Mouse (Mus musculus): ENCODE results near the gene Stard7. TPM values are rescaled to one million over a fixed set of nuclear protein-coding genes. Genes with fewer than 3 reads are reported as not detected.

Gene Stard7
- polyA plus RNA-seq, 1 experiment from 2014 or later: 94.5 TPM

DNA sequence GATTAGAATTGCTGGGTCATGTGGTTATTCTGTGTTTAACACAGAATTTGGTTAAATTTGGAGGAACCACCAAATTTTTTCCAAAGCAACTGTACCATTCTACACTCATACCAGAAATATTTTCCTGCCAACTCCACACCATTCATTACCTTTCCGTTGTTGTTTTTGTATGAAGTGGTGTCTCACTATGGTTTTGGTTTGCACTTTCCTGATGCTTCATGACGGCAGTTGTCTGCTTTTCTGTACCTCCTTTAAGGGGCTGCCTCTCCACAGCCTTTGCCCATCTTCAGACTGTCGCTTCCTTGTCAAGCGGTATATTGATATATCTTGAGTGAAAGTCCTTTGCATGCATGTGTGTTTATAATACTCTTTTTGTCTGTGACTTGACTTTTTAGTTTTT is 42.8 kb downstream of the Stard7 start:
- ATAC-seq: no peak
- no peak overlapping the region for H3K27ac ChIP-seq (ENCODE audit: low read length)
- no peak overlapping the region for H3K4me2 ChIP-seq (ENCODE audit: low read length)
- H3K36me3 ChIP-seq (ENCODE audit: control insufficient read depth, insufficient read depth, low read length): no peaks in the 10 kb centered on the region
- WGBS: 97% methylated on average over 4 of the region's 4 CpGs
- H3K9me3 ChIP-seq (replicated peaks; ENCODE audit: control insufficient read depth, low read length, poor library complexity, severe bottlenecking): no peaks in the 10 kb centered on the region
- H3K27me3 ChIP-seq (ENCODE audit: control insufficient read depth, insufficient read depth, low read depth, low read length): no peaks in the 10 kb centered on the region
- H3K4me1 ChIP-seq (ENCODE audit: control insufficient read depth, insufficient read depth, low read length): no peaks in the 10 kb centered on the region
- H3K9ac ChIP-seq (ENCODE audit: low read depth, low read length): no peak overlapping the region
- H3K4me3 ChIP-seq (ENCODE audit: low read depth, low read length): no peak overlapping the region

- 37% methylated on average over 4 of the region's 4 CpGs for WGBS
- Histone ChIP-seq H3K4me3 (ENCODE audit: low read depth, low read length) (no peak overlapping the region), H3K4me1 (ENCODE audit: control insufficient read depth, insufficient read depth, low read length) (no peaks in the 10 kb centered on the region), H3K9me3 (replicated peaks; ENCODE audit: control insufficient read depth, low read length, poor library complexity, severe bottlenecking) (no peaks in the 10 kb centered on the region), H3K4me2 (ENCODE audit: low read length) (no peak overlapping the region), H3K36me3 (ENCODE audit: control insufficient read depth, insufficient read depth, low read length) (no peaks in the 10 kb centered on the region), H3K27ac (ENCODE audit: low read length) (no peak overlapping the region), H3K9ac (ENCODE audit: low read depth, low read length) (no peak overlapping the region), H3K27me3 (ENCODE audit: control insufficient read depth, insufficient read depth, low read depth, low read length) (no peaks in the 10 kb centered on the region)
- ATAC-seq: no peak
Observed at GRCm38 (mm10) chr2:127313878-127314277, 43.9 kb downstream of the Stard7 start.

GRCm38 (mm10) chr2:127314467-127315154 is 44.6 kb downstream of the Stard7 start:
- WGBS: 79% methylated on average over 6 of the region's 6 CpGs
- no peaks in the 10 kb centered on the region for H3K4me1 ChIP-seq (ENCODE audit: control insufficient read depth, insufficient read depth, low read length)
- no peaks in the 10 kb centered on the region for H3K36me3 ChIP-seq (ENCODE audit: control insufficient read depth, insufficient read depth, low read length)
- H3K27ac ChIP-seq (ENCODE audit: low read length): no peak overlapping the region
- H3K4me3 ChIP-seq (ENCODE audit: low read depth, low read length): no peak overlapping the region
- ATAC-seq: no peak
- no peaks in the 10 kb centered on the region for H3K27me3 ChIP-seq (ENCODE audit: control insufficient read depth, insufficient read depth, low read depth, low read length)
- no peak overlapping the region for H3K9ac ChIP-seq (ENCODE audit: low read depth, low read length)
- H3K4me2 ChIP-seq (ENCODE audit: low read length): no peak overlapping the region
- H3K9me3 ChIP-seq (replicated peaks; ENCODE audit: control insufficient read depth, low read length, poor library complexity, severe bottlenecking): no peaks in the 10 kb centered on the region

GRCm38 (mm10) chr2:127315155-127315470 is 45.1 kb downstream of the Stard7 start:
- Histone ChIP-seq H3K4me3 (ENCODE audit: low read depth, low read length) (no peak overlapping the region), H3K4me2 (ENCODE audit: low read length) (no peak overlapping the region), H3K27me3 (ENCODE audit: control insufficient read depth, insufficient read depth, low read depth, low read length) (no peaks in the 10 kb centered on the region), H3K9ac (ENCODE audit: low read depth, low read length) (no peak overlapping the region), H3K4me1 (ENCODE audit: control insufficient read depth, insufficient read depth, low read length) (no peaks in the 10 kb centered on the region), H3K9me3 (replicated peaks; ENCODE audit: control insufficient read depth, low read length, poor library complexity, severe bottlenecking) (no peaks in the 10 kb centered on the region), H3K27ac (ENCODE audit: low read length) (no peak overlapping the region), H3K36me3 (ENCODE audit: control insufficient read depth, insufficient read depth, low read length) (no peaks in the 10 kb centered on the region)
- WGBS: 90% methylated on average over 1 of the region's 1 CpGs
- ATAC-seq: no peak

DNA sequence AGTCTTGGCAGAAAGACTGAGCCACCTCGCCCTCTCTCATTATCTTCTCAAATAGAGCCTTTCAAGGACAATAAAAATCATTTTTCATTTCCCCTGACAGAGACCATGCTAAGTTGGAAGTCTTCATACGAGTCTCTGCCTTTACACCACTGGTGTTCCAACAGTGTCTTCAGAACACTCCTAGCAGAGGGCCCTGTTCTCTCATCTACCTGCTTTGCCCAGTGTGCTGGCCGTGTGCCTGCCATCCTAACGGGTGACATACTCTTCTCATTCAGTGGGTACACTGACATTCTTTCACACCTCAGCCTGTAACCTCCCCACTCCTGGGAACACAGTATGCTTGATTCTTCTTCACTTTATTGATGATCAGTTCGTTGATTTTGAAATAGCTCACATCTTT is 46.4 kb downstream of the Stard7 start:
- 79% methylated on average over 5 of the region's 5 CpGs for WGBS
- Histone ChIP-seq H3K27me3 (ENCODE audit: control insufficient read depth, insufficient read depth, low read depth, low read length) (no peaks in the 10 kb centered on the region), H3K4me1 (ENCODE audit: control insufficient read depth, insufficient read depth, low read length) (no peaks in the 10 kb centered on the region), H3K4me3 (ENCODE audit: low read depth, low read length) (no peak overlapping the region), H3K9ac (ENCODE audit: low read depth, low read length) (no peak overlapping the region), H3K36me3 (ENCODE audit: control insufficient read depth, insufficient read depth, low read length) (no peaks in the 10 kb centered on the region), H3K4me2 (ENCODE audit: low read length) (no peak overlapping the region), H3K27ac (ENCODE audit: low read length) (no peak overlapping the region), H3K9me3 (replicated peaks; ENCODE audit: control insufficient read depth, low read length, poor library complexity, severe bottlenecking) (no peaks in the 10 kb centered on the region)
- ATAC-seq: no peak

GRCm38 (mm10) chr2:127318136-127318535 is 48.1 kb downstream of the Stard7 start:
- no peaks in the 10 kb centered on the region for H3K9me3 ChIP-seq (replicated peaks; ENCODE audit: control insufficient read depth, low read length, poor library complexity, severe bottlenecking)
- no peak overlapping the region for H3K4me3 ChIP-seq (ENCODE audit: low read depth, low read length)
- 90% methylated on average over 4 of the region's 4 CpGs for WGBS
- no peaks in the 10 kb centered on the region for H3K4me1 ChIP-seq (ENCODE audit: control insufficient read depth, insufficient read depth, low read length)
- H3K36me3 ChIP-seq (ENCODE audit: control insufficient read depth, insufficient read depth, low read length): no peaks in the 10 kb centered on the region
- H3K27ac ChIP-seq (ENCODE audit: low read length): no peak overlapping the region
- H3K27me3 ChIP-seq (ENCODE audit: control insufficient read depth, insufficient read depth, low read depth, low read length): no peaks in the 10 kb centered on the region
- H3K9ac ChIP-seq (ENCODE audit: low read depth, low read length): no peak overlapping the region
- no peak overlapping the region for H3K4me2 ChIP-seq (ENCODE audit: low read length)
- ATAC-seq: no peak

DNA sequence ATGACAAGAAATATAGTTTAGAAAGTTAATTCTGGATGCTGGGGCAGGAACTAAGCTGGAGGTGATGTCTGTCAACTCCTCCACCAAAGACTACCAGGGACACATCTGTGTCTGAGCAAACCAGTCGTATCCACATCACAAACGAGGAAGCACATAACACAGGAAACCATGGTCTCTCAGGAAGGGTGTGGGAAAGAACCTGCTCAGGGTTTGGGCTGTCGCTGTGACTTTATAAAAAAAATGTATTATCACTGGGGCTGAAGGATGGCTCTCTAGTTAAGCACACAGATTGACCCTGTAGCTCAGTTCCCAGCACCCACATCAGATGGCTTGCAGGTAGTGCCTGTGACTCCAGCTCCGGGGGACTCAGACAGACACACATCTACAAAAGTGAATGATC is 49.1 kb downstream of the Stard7 start:
- 80% methylated on average over 4 of the region's 4 CpGs for WGBS
- Histone ChIP-seq H3K27me3 (ENCODE audit: control insufficient read depth, insufficient read depth, low read depth, low read length) (no peaks in the 10 kb centered on the region), H3K4me2 (ENCODE audit: low read length) (no peak overlapping the region), H3K27ac (ENCODE audit: low read length) (no peak overlapping the region), H3K4me3 (ENCODE audit: low read depth, low read length) (no peak overlapping the region), H3K36me3 (ENCODE audit: control insufficient read depth, insufficient read depth, low read length) (no peaks in the 10 kb centered on the region), H3K4me1 (ENCODE audit: control insufficient read depth, insufficient read depth, low read length) (no peaks in the 10 kb centered on the region), H3K9ac (ENCODE audit: low read depth, low read length) (no peak overlapping the region), H3K9me3 (replicated peaks; ENCODE audit: control insufficient read depth, low read length, poor library complexity, severe bottlenecking) (no peaks in the 10 kb centered on the region)
- no peak for ATAC-seq

- Histone ChIP-seq H3K27ac (ENCODE audit: low read length) (no peak overlapping the region), H3K9me3 (replicated peaks; ENCODE audit: control insufficient read depth, low read length, poor library complexity, severe bottlenecking) (no peaks in the 10 kb centered on the region), H3K27me3 (ENCODE audit: control insufficient read depth, insufficient read depth, low read depth, low read length) (no peaks in the 10 kb centered on the region), H3K4me1 (ENCODE audit: control insufficient read depth, insufficient read depth, low read length) (no peaks in the 10 kb centered on the region), H3K4me3 (ENCODE audit: low read depth, low read length) (no peak overlapping the region), H3K36me3 (ENCODE audit: control insufficient read depth, insufficient read depth, low read length) (no peaks in the 10 kb centered on the region), H3K4me2 (ENCODE audit: low read length) (no peak overlapping the region), H3K9ac (ENCODE audit: low read depth, low read length) (no peak overlapping the region)
- ATAC-seq: no peak
- 76% methylated on average over 6 of the region's 6 CpGs for WGBS
Observed at GRCm38 (mm10) chr2:127322671-127323285, 52.8 kb downstream of the Stard7 start.

DNA sequence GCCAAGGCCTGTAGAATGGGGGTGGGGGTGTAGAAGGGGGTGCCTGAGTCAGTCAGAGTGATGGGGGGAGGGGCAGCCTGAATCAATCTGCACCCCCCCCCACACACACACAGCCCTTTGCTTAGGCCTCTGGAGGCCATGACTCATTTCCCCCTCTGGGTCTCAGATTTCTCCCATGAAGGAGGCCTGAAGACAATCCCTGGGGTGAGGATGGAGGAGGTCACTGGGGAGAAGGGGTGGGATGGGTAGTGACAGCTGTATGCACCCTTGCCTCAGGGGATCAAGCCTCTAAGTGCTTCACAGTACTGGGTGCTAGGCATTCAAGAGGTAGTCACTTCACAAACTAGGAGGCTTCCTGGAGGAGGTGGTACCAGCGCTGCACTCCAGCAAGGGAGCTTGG is 53.6 kb downstream of the Stard7 start:
- WGBS: 76% methylated on average over 1 of the region's 1 CpGs
- no peak for ATAC-seq
- H3K27ac ChIP-seq (ENCODE audit: low read length): no peak overlapping the region

More for the DNA sequence above, 53.6 kb downstream of the Stard7 start:
- Histone ChIP-seq H3K4me3 (ENCODE audit: low read depth, low read length) (no peak overlapping the region), H3K4me1 (ENCODE audit: control insufficient read depth, insufficient read depth, low read length) (no peaks in the 10 kb centered on the region), H3K9ac (ENCODE audit: low read depth, low read length) (no peak overlapping the region), H3K9me3 (replicated peaks; ENCODE audit: control insufficient read depth, low read length, poor library complexity, severe bottlenecking) (no peaks in the 10 kb centered on the region), H3K36me3 (ENCODE audit: control insufficient read depth, insufficient read depth, low read length) (no peaks in the 10 kb centered on the region), H3K4me2 (ENCODE audit: low read length) (no peak overlapping the region), H3K27me3 (ENCODE audit: control insufficient read depth, insufficient read depth, low read depth, low read length) (no peaks in the 10 kb centered on the region)

Data from midbrain, embryonic 16.5 days (tissue).